Mouse (Mus musculus): Measurements from ENCODE around the gene Ankrd34b. TPM values are rescaled to one million over a fixed set of nuclear protein-coding genes. Genes with fewer than 3 reads are reported as not detected.
A peak's percentile ranks its signal among the peaks of the same experiment; 100 is the strongest.

The Ankrd34b gene
- under 1 TPM in 1 of 2 experiments, not detected in 1; 0.31 TPM for total RNA-seq (2021)
- long read RNA-seq, experiment 1, result 0 reads
- long read RNA-seq, experiment 2, result 0 reads

DNA sequence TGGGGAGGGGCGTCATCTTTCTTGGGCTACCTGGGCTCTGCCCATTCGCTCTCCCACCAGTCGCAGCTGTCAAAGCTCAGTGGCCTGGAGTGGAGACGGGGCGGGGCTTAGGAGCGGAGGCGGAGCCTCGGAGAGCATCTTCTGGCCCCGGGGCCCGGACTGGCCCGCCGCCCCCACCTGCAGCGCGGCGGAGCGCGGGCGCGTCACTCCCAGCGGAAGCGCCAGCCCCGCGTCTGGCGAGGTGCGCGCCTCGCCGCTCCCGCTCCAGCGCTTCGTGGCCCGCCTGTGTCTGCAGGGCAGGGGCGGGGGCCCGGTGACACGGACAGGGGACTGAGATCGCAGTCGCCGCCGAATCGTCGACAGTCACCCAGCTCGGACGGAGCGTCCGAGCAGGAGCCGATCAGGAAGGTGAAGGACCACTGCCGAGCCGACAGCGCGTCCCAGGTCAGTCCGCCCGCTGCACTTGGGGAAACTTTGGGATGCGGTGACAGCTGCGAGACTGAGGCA lies at the start of gene Ankrd34b:
Gene Ankrd34b, plus strand, starts transcription at position 139 of the 507 bp plus-strand sequence.
- intact Hi-C loops (cut with DNase I), result no loop called here
- peak; percentile 5 to 27 for DNase-seq

DNA sequence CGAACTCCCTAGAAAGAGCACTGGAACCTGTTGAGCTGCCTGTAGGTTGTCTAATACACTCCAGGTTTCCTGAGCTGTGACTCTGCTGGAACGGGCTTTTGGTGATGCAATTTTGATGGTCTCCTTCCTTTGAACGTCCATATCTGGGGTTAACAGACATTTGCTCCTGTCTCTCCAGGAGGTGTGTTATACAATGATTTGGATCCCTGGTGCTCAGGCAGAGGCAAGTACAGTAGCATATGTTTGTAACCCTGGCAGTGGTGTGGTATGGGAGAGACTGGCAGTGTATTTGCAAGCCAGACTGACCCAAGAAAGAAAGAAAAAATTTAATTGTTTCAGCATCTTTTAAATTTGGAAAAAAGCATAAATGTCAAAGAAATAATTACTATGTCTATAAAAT lies 38.3 kb upstream of the Ankrd34b start:
- intact Hi-C loops (cut with DNase I), result no loop called here
- DNase-seq, result no peak

DNA sequence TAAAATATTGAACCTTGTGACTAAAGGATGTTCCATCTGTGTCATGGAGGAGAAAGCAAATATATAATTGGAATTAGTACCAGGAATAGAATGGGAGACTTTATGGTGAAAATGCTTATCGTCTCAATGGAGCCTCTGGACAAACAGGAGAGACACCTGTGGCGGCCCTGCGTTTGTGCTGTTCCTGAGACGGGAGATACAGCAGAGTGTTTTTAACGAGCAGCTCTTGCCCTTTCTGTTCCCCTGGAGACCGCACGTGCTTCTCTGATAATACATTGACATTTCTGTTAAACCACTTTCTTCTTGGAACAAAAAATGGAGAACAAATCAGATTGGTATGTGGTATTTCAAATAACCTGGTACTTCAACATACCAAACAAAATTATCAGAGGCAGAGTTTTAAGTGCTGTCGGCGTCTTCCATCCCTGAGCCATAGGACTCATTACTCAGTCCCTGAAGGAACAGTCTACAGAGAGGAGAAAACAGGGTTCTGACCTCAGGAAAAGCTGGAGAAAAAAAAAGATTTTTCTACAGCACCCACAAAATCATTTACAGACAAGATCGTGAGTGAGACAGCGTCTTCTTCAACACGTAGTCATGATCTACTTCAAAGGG lies 32.5 kb upstream of the Ankrd34b start:
- DNase-seq, result no peak

GRCm38 (mm10) chr13:92398491-92399384 lies 27.0 kb upstream of the Ankrd34b start:
- intact Hi-C loops (cut with DNase I), result no loop called here
- no peak for DNase-seq

More for the DNA sequence above, 32.5 kb upstream of the Ankrd34b start:
- intact Hi-C loops (cut with DNase I), result no loop called here

- DNase-seq, result no peak
- intact Hi-C loops (cut with DNase I), result no loop called here
These were observed 23.6 kb upstream of the Ankrd34b start for GRCm38 (mm10) chr13:92402063-92402462.

DNA sequence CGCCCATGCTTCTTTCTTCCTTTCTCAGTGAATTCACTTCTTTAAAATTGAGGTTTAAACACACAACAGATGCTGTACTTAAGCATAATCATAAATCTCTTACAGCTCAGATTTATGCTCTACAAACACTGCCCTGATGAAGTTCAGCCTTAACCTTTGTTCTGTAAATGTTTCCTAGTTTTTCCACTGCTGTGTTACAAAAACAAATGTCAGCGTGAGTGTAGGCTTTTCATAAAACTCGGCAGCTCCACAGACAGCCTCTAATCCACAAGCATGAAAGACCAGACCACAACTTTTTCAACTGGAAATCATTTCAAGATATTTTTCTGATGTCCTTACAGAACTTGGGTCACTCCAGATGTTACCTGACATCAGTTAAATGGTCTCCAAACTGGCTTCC lies 22.2 kb upstream of the Ankrd34b start:
- intact Hi-C loops (cut with DNase I), result no loop called here
- no peak for DNase-seq

GRCm38 (mm10) chr13:92410486-92410885 lies 15.2 kb upstream of the Ankrd34b start:
- no peak for DNase-seq
- intact Hi-C loops (cut with DNase I), result no loop called here

- DNase-seq, result no peak
- intact Hi-C loops (cut with DNase I), result no loop called here
These were observed 6.1 kb upstream of the Ankrd34b start for GRCm38 (mm10) chr13:92419630-92420029.

GRCm38 (mm10) chr13:92423711-92424110 lies 2.0 kb upstream of the Ankrd34b start:
- intact Hi-C loops (cut with DNase I), result no loop called here

GRCm38 (mm10) chr13:92426294-92427051 lies 777 bp downstream of the Ankrd34b start:
- DNase-seq, result peak; percentile 8 to 10
- intact Hi-C loops (cut with DNase I), result no loop called here

More at GRCm38 (mm10) chr13:92423711-92424110, 2.0 kb upstream of the Ankrd34b start:
- no peak for DNase-seq

- intact Hi-C loops (cut with DNase I), result no loop called here
- peak in 1 of 2 experiments; percentile 5 for DNase-seq
These were observed 1.7 kb downstream of the Ankrd34b start for GRCm38 (mm10) chr13:92427351-92427855.

- DNase-seq, result no peak
- intact Hi-C loops (cut with DNase I), result no loop called here
These were observed 13.0 kb downstream of the Ankrd34b start for GRCm38 (mm10) chr13:92438656-92439055.

DNA sequence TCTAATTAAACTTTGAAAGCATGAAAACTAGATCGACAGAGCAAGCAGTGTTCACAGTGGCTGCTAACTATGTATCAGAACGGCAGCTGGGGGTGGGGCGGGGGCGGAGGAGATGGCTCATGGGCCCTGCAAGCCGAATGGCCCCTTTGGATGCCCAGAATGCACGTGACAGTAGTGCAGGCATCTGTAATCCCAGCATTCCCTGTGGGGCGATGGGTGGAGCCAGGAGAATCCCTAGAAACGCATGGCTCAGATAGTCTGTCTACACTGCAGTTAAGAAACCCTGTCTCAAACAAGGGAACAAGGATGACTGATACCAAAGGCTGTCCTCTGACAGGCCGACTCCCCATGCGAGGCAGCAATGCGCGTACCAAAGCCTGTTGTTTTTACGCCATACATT lies 14.6 kb downstream of the Ankrd34b start:
- intact Hi-C loops (cut with DNase I), result no loop called here
- no peak for DNase-seq

GRCm38 (mm10) chr13:92446872-92447271 lies 21.2 kb downstream of the Ankrd34b start:
- intact Hi-C loops (cut with DNase I), result no loop called here
- no peak for DNase-seq

- intact Hi-C loops (cut with DNase I), result no loop called here
These were observed 39.0 kb downstream of the Ankrd34b start for GRCm38 (mm10) chr13:92464698-92465097.

GRCm38 (mm10) chr13:92467891-92468290 lies 42.2 kb downstream of the Ankrd34b start:
- intact Hi-C loops (cut with DNase I), result no loop called here
- no peak for DNase-seq

More at GRCm38 (mm10) chr13:92464698-92465097, 39.0 kb downstream of the Ankrd34b start:
- no peak for DNase-seq

DNA sequence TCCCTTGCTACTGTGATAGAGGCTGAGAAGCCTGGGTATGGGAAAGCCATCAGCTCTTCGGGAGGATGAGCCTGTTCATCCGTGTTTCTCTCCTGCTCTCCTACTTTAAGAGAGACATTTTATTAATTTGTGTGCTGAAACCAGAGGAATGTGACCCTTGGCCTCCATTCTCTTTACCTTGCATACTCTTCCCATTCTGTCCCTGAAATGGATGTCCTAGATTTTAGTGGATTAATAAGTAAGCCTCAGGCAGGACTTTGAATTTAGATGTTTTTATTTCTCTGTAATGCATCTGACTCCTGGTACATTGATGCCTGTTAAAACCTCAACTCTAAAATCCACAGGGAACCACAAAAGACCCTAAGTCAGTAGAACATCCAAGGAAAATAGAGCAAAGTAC lies 43.7 kb downstream of the Ankrd34b start:
- no peak for DNase-seq
- intact Hi-C loops (cut with DNase I), result no loop called here

- DNase-seq, result no peak
- intact Hi-C loops (cut with DNase I), result no loop called here
These were observed 44.5 kb downstream of the Ankrd34b start for GRCm38 (mm10) chr13:92470151-92470550.

- intact Hi-C loops (cut with DNase I), result loop anchor here (2.0 kb wide), 2 partner anchors 129 to 575 kb away; partner anchors contain the start of genes Dhfr and Msh3
- peak; percentile 26 to 54 for DNase-seq
These were observed 57.7 kb downstream of the Ankrd34b start for GRCm38 (mm10) chr13:92483348-92483747.

GRCm38 (mm10) chr13:92483852-92484463 lies 58.3 kb downstream of the Ankrd34b start, which contains the start of gene Fam151b:
TSS of gene Fam151b (minus strand) at chr13:92484015.
- peak; percentile 85 to 88 for DNase-seq
- intact Hi-C loops (cut with DNase I), result loop anchor here (2.0 kb wide), 2 partner anchors 129 to 575 kb away; partner anchors contain the start of genes Dhfr and Msh3
